Mouse (Mus musculus): ENCODE results near the gene Ddi2. TPM values are rescaled to one million over a fixed set of nuclear protein-coding genes. Genes with fewer than 3 reads are reported as not detected.

The Ddi2 gene
- polyA plus RNA-seq, 1 experiment: 74.4 TPM

DNA sequence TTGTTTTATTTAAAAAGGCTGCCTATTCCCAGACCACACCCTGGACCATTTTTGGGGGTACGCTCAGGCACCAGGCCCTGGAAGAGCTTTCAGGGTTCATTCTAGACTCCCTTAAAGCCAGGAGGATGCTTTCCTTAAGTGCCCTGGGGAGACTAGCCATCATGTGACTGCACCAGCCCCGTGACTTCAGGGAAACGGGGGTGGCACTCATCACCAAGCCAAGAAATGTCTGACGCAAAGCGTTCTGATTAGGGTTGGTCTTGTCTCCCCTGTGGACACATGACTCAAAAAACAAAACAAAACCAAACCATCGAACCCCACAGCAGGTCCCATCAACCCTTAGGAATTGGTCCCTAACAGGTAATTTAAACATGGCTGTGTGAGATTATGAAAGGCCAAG, 71.9 kb downstream of the Ddi2 start:
- Histone ChIP-seq H3K4me3 (ENCODE audit: insufficient read depth, low read length) (no peak overlapping the region), H3K4me1 (ENCODE audit: control insufficient read depth, insufficient read depth, low read length) (peaks cover 56% of the 10 kb centered on the region), H3K27ac (ENCODE audit: insufficient read depth, low read depth, low read length) (peak overlapping the region; percentile 4)
- no peak for TF ChIP-seq CTCF (IDR thresholded peaks at IDR 0.05; ENCODE audit: low read depth, low read length)

DNA sequence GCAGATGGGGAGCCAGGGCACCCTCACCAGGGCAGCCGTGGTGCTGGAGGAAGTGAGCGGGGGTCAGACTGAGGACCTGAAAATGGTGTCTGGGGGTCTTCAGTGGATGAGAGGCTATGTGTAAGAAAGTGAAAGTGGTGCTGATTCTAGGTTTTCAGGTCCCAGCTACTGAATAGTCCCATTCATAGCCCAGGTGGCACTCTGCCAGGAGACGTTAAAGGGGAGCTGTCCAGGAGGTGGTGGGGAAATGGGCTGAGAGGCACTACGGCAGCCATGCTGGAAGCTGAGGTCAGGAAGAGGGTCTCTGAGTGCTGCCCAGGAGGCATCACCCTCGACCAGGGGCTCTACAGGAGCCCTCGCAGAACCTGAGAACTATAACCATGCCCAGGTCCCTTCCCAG, 74.0 kb downstream of the Ddi2 start:
- Histone ChIP-seq H3K27ac (ENCODE audit: insufficient read depth, low read depth, low read length) (no peak overlapping the region), H3K4me1 (ENCODE audit: control insufficient read depth, insufficient read depth, low read length) (peaks cover 62% of the 10 kb centered on the region), H3K4me3 (ENCODE audit: insufficient read depth, low read length) (no peak overlapping the region)
- TF ChIP-seq CTCF (IDR thresholded peaks at IDR 0.05; ENCODE audit: low read depth, low read length) (no peak), POLR2A (IDR thresholded peaks at IDR 0.05; ENCODE audit: borderline replicate concordance, low read depth, low read length) (no peak)

DNA sequence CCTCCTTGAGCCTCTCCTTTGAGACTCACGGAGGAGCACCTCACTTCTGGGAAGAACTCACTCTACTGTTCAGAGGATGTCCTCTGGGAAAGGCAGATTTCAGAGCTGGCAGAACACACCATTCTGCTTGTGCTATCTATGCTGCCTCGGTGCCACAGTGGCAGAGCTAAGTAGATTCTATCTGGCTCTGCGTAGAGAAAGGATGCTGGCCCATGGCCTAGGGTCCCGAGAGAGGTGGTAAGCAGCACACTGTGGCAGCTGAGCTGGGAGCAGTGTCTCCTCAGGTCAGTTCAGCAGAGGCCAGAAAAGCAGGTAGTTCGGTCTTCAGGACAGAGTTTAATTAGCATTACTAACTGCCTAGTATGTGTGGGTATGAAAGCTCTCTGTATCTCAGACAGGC, 75.0 kb downstream of the Ddi2 start:
- TF ChIP-seq CTCF (IDR thresholded peaks at IDR 0.05; ENCODE audit: low read depth, low read length) (no peak), POLR2A (IDR thresholded peaks at IDR 0.05; ENCODE audit: borderline replicate concordance, low read depth, low read length) (no peak)
- no peak overlapping the region for H3K27ac ChIP-seq (ENCODE audit: insufficient read depth, low read depth, low read length)
- H3K4me3 ChIP-seq (ENCODE audit: insufficient read depth, low read length): no peak overlapping the region
- H3K4me1 ChIP-seq (ENCODE audit: control insufficient read depth, insufficient read depth, low read length): peaks cover 58% of the 10 kb centered on the region

DNA sequence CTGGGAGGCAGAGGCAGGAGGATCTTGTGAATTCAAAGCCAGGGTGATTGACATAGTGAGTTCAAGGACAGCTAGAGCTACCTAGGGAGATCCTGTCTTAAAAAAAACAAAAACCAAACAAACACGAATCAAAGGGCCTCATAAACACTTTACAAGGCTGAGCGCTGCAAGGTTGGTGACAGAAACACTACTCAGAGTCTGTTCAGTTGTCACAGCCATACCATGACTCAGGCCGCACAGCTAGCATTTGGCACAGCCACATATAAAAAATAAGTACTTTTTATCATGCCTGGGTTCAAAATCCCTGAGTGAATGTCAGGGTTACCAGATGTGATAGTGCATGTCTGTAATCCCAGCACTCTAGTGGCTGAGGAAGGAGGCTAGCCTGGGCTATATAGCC, 76.0 kb downstream of the Ddi2 start:
- peaks cover 57% of the 10 kb centered on the region for H3K4me1 ChIP-seq (ENCODE audit: control insufficient read depth, insufficient read depth, low read length)
- no peak overlapping the region for H3K4me3 ChIP-seq (ENCODE audit: insufficient read depth, low read length)
- no peak for TF ChIP-seq POLR2A (IDR thresholded peaks at IDR 0.05; ENCODE audit: borderline replicate concordance, low read depth, low read length)
- no peak for TF ChIP-seq CTCF (IDR thresholded peaks at IDR 0.05; ENCODE audit: low read depth, low read length)
- peak overlapping the region; percentile 90 for H3K27ac ChIP-seq (ENCODE audit: insufficient read depth, low read depth, low read length)

DNA sequence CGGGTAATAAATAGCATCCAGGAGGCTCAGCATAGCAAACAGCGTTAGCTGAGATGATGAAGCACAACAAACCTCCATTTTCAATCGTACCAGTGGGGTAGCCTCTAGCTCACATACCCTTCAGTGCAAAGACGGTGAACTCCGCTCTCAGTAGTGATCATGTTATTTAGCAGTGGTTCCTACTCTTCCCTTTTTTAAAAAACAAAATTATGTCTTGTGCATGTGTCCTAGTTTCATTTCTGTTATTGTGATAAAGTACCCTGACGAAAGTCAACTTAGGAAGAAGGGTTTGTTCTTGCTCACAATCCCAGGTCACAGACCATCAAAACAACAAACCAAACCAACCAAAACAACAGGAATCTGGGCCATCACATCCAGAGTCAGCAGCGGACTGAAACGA, 77.2 kb downstream of the Ddi2 start:
- H3K27ac ChIP-seq (ENCODE audit: insufficient read depth, low read depth, low read length): peak overlapping the region; percentile 90
- no peak overlapping the region for H3K4me3 ChIP-seq (ENCODE audit: insufficient read depth, low read length)
- H3K4me1 ChIP-seq (ENCODE audit: control insufficient read depth, insufficient read depth, low read length): peaks cover 53% of the 10 kb centered on the region
- no peak for TF ChIP-seq CTCF (IDR thresholded peaks at IDR 0.05; ENCODE audit: low read depth, low read length)
- no peak for TF ChIP-seq POLR2A (IDR thresholded peaks at IDR 0.05; ENCODE audit: borderline replicate concordance, low read depth, low read length)

DNA sequence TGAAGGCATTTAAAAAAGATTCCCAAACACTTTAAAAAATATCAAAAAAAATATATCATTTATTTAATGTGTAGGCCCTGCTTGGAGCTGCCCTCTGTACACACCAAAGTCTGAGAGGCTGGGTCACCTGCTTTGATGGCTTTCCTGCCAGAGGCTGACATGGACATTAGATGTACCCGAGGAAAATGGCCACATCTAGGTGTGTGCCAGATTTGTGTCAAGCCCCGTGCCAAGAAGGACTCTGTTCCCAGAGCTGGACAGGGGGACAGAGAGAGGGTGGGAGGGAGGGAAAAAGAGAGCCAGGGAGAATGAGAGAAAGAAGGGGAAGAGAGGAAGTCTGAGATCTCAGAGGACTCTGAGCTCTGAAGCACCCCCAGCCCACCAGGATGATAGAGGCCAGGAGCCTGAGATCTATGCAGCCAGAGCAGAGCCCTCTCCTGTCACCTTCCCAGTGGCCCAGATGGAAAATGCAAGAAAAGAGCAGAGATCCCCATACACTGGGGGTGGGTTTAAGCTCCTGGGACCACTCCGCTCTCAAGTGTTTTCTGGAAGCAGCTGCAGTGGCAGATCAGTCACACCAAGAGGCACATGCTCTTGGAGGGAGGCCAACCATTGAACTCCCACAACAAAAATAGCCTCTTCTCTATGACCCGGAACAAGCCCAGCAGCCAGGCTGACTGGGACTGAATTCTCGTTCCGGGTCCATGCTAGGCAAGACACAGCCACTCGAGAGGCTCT, 79.9 kb downstream of the Ddi2 start:
- H3K4me3 ChIP-seq (ENCODE audit: insufficient read depth, low read length): peak overlapping the region; percentile 24; the same call in 1 of the 2 replicates
- H3K4me1 ChIP-seq (ENCODE audit: control insufficient read depth, insufficient read depth, low read length): peaks cover 49% of the 10 kb centered on the region
- TF ChIP-seq POLR2A (IDR thresholded peaks at IDR 0.05; ENCODE audit: borderline replicate concordance, low read depth, low read length) (no peak), CTCF (IDR thresholded peaks at IDR 0.05; ENCODE audit: low read depth, low read length) (no peak)
- peak overlapping the region; percentile 95 for H3K27ac ChIP-seq (ENCODE audit: insufficient read depth, low read depth, low read length)

DNA sequence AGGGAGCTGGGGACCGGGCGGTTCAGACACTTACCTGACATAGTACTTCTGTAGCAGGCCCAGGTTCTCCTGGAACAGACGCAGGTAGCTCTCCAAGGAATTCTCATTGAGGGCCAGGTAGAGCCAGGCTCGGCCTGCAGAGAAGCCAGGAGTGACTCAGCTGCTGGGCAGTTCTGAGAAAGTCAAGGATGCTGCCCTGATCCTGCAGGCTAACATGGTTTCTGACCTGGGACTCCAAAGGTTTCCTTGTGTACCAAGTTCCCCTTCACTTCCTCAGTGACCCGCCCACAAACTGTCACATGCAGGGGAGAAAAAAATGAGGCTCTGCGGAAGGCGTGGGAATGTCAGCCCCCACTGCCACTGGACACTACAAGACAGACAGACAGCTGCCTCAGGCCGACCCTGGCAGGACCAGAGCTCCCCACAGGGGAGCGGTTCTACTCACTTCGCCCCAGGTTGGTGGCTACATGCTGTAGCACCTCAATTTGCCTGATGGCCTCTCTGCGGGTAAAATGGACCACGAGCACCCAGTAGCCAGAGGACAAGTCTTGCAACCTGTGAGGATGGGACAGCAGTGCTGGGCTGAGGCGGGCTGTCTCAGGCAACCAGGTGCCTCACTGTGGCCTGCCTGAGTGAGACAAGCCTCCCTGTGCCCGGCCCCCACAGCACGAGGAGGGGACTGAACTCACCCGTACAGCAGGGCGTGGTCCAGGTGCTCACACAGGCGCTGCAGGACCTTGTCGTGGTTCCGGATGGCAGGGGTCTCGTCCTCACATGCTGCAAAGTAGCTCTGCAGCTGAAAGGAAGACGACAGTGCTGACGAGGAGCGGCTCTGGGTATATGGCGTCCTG, 81.0 kb downstream of the Ddi2 start:
- H3K4me3 ChIP-seq (ENCODE audit: insufficient read depth, low read length): peak overlapping the region; percentile 30
- TF ChIP-seq POLR2A (IDR thresholded peaks at IDR 0.05; ENCODE audit: borderline replicate concordance, low read depth, low read length): no peak
- TF ChIP-seq CTCF (IDR thresholded peaks at IDR 0.05; ENCODE audit: low read depth, low read length): no peak
- H3K4me1 ChIP-seq (ENCODE audit: control insufficient read depth, insufficient read depth, low read length): peaks cover 47% of the 10 kb centered on the region
- H3K27ac ChIP-seq (ENCODE audit: insufficient read depth, low read depth, low read length): peak overlapping the region; percentile 95

DNA sequence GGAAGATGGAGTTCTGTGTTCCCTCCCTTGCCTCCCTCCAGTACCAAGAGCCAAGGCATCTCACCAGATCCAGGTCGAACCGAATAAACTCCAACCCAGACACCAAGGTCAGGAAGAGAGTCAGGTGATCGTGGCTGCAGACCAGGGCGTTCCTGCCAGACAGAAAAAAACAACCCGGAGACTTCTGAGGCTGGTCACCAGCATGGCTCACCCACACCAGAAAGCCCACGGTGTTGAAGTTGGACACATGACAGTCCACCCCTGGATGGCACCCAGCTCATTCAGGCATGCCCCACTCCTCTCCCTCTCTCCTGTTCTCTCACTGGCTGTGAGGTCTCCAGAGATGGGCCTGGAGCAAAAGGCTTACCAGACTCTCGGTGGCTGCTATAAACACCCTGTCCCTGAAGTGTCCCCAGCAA, 81.9 kb downstream of the Ddi2 start:
- Histone ChIP-seq H3K27ac (ENCODE audit: insufficient read depth, low read depth, low read length) (peak overlapping the region; percentile 95), H3K4me3 (ENCODE audit: insufficient read depth, low read length) (peak overlapping the region; percentile 30), H3K4me1 (ENCODE audit: control insufficient read depth, insufficient read depth, low read length) (peaks cover 39% of the 10 kb centered on the region)
- TF ChIP-seq POLR2A (IDR thresholded peaks at IDR 0.05; ENCODE audit: borderline replicate concordance, low read depth, low read length) (no peak), CTCF (IDR thresholded peaks at IDR 0.05; ENCODE audit: low read depth, low read length) (no peak)

DNA sequence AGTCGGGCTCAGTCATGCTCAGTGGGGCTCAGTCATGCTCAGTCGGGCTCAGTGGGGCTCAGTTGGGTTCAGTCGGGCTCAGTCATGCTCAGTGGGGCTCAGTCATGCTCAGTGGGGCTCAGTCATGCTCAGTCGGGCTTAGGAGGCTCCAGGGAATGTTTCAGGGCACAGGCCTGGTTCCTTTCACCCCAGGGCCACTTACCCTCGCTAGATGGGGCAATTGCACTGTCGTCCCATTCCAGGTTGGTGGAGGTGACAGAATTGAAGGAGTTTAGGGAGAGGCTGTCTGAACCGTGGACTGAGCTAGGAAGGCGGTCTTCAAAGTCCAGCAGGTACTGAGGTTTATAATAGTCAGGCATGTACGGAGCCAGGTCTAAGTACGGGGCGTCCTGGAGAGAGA, 83.7 kb downstream of the Ddi2 start:
- TF ChIP-seq CTCF (IDR thresholded peaks at IDR 0.05; ENCODE audit: low read depth, low read length) (no peak), POLR2A (IDR thresholded peaks at IDR 0.05; ENCODE audit: borderline replicate concordance, low read depth, low read length) (no peak)

DNA sequence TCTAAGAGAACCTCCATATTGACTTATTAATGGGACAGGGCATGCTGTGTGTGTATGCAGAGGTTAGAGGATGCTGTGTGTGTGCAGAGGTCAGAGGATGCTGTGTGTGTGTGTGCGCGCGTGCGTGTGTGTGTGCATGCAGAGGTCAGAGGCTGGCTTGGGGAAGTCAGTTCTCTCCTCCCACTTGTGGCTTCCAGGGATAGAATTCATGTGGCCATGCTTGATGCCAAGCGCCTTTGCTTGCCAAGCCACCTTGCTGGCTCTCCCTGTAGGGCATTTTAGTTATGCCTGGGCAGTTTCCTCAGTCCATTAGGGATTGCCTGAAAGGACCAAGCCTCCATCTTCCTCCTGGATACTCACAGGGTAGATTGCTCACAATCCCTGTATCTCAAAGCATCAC, 86.5 kb downstream of the Ddi2 start:
- Histone ChIP-seq H3K4me1 (ENCODE audit: control insufficient read depth, insufficient read depth, low read length) (peaks cover 3% of the 10 kb centered on the region), H3K27ac (ENCODE audit: insufficient read depth, low read depth, low read length) (no peak overlapping the region), H3K4me3 (ENCODE audit: insufficient read depth, low read length) (no peak overlapping the region)
- TF ChIP-seq CTCF (IDR thresholded peaks at IDR 0.05; ENCODE audit: low read depth, low read length): no peak
- no peak for TF ChIP-seq POLR2A (IDR thresholded peaks at IDR 0.05; ENCODE audit: borderline replicate concordance, low read depth, low read length)

More for the DNA sequence above, 83.7 kb downstream of the Ddi2 start:
- Histone ChIP-seq H3K4me3 (ENCODE audit: insufficient read depth, low read length) (no peak overlapping the region), H3K27ac (ENCODE audit: insufficient read depth, low read depth, low read length) (no peak overlapping the region), H3K4me1 (ENCODE audit: control insufficient read depth, insufficient read depth, low read length) (peaks cover 25% of the 10 kb centered on the region)

All from bone marrow macrophage, adult 2 months (primary cell).